Mouse (Mus musculus) c-Kit-positive CD71-positive TER-119-positive erythroid progenitor cells, embryonic 14.5 days (primary cell): ENCODE measurements at regions not wholly inside any gene's neighbourhood (a gene's known extent, or its start where the extent isn't known, plus 50 kb on each side); places are given as distances from the start of the nearest gene placed in this dataset.

ENCODE experiments used
- DNase-seq: peaks from one replicate; pipeline ENCODE4 v3.0.0-alpha.2; 2013; ENCODE audit warnings: low spot score

- no peak for DNase-seq
Measured at GRCm38 (mm10) chr2:161340291-161340690, 231.4 kb upstream of the Chd6 start.

GRCm38 (mm10) chr2:161339327-161340001, 230.6 kb upstream of the Chd6 start:
- no peak for DNase-seq

- DNase-seq, result no peak
Measured at GRCm38 (mm10) chr2:161338953-161339326, 230.1 kb upstream of the Chd6 start.

- no peak for DNase-seq
Measured at GRCm38 (mm10) chr2:161332653-161333052, 223.8 kb upstream of the Chd6 start.

GRCm38 (mm10) chr2:161331850-161332365, 223.0 kb upstream of the Chd6 start:
- no peak for DNase-seq

GRCm38 (mm10) chr2:161302796-161303195, 193.9 kb upstream of the Chd6 start:
- no peak for DNase-seq

GRCm38 (mm10) chr2:161268861-161269413, 160.1 kb upstream of the Chd6 start:
- DNase-seq, result no peak

GRCm38 (mm10) chr2:161266476-161266875, 157.6 kb upstream of the Chd6 start:
- no peak for DNase-seq

GRCm38 (mm10) chr2:161265211-161265610, 156.3 kb upstream of the Chd6 start:
- no peak for DNase-seq

GRCm38 (mm10) chr2:161252761-161253160, 143.9 kb upstream of the Chd6 start:
- no peak for DNase-seq

GRCm38 (mm10) chr2:161241665-161242064, 132.8 kb upstream of the Chd6 start:
- DNase-seq, result no peak

GRCm38 (mm10) chr2:161237280-161237819, 128.5 kb upstream of the Chd6 start:
- DNase-seq, result no peak

GRCm38 (mm10) chr2:161233155-161233741, 124.4 kb upstream of the Chd6 start:
- DNase-seq, result no peak

GRCm38 (mm10) chr2:161231405-161231804, 122.5 kb upstream of the Chd6 start:
- no peak for DNase-seq

- DNase-seq, result no peak
Measured at GRCm38 (mm10) chr2:161215736-161216135, 106.9 kb upstream of the Chd6 start.

- peak; percentile 53 for DNase-seq
Measured at GRCm38 (mm10) chr2:161214681-161215458, 106.0 kb upstream of the Chd6 start.

- no peak for DNase-seq
Measured at GRCm38 (mm10) chr2:161212322-161212882, 103.5 kb upstream of the Chd6 start.

GRCm38 (mm10) chr2:161196713-161197372, 88.0 kb upstream of the Chd6 start:
- no peak for DNase-seq

- DNase-seq, result no peak
Measured at GRCm38 (mm10) chr2:161187516-161187915, 78.6 kb upstream of the Chd6 start.

- peak; percentile 10 for DNase-seq
Measured at GRCm38 (mm10) chr2:161185122-161185521, 76.2 kb upstream of the Chd6 start.

GRCm38 (mm10) chr2:161177355-161178021, 68.6 kb upstream of the Chd6 start:
- no peak for DNase-seq
